Mouse (Mus musculus): ENCODE results near the gene Best1. TPM values are rescaled to one million over a fixed set of nuclear protein-coding genes. Genes with fewer than 3 reads are reported as not detected.

Best1 gene
- polyA plus RNA-seq, 1 experiment, result 0.09 TPM

- Histone ChIP-seq H3K79me2 (ENCODE audit: control insufficient read depth, insufficient read depth) (no peaks in the 10 kb centered on the region), H3K36me3 (ENCODE audit: control insufficient read depth, insufficient read depth) (no peaks in the 10 kb centered on the region), H3K79me3 (ENCODE audit: low read depth) (no peaks in the 10 kb centered on the region), H3ac (ENCODE audit: control insufficient read depth, insufficient read length, low read depth) (no peak overlapping the region), H3K4me3 (ENCODE audit: insufficient read depth, poor library complexity, severe bottlenecking) (no peak overlapping the region), H3K27me3 (ENCODE audit: control insufficient read depth, insufficient read depth, insufficient read length) (no peaks in the 10 kb centered on the region)
- TF ChIP-seq MYOD1 (IDR thresholded peaks at IDR 0.05; ENCODE audit: control insufficient read depth, insufficient read length, low read depth) (no peak), CEBPB (IDR thresholded peaks at IDR 0.05; ENCODE audit: low read depth) (peak; percentile 62), FOSL1 (IDR thresholded peaks at IDR 0.05; ENCODE audit: insufficient read depth, low read length, poor library complexity, severe bottlenecking) (peak; percentile 71)
These were observed 55.5 kb downstream of the Best1 start for GRCm38 (mm10) chr19:9945800-9946564.

DNA sequence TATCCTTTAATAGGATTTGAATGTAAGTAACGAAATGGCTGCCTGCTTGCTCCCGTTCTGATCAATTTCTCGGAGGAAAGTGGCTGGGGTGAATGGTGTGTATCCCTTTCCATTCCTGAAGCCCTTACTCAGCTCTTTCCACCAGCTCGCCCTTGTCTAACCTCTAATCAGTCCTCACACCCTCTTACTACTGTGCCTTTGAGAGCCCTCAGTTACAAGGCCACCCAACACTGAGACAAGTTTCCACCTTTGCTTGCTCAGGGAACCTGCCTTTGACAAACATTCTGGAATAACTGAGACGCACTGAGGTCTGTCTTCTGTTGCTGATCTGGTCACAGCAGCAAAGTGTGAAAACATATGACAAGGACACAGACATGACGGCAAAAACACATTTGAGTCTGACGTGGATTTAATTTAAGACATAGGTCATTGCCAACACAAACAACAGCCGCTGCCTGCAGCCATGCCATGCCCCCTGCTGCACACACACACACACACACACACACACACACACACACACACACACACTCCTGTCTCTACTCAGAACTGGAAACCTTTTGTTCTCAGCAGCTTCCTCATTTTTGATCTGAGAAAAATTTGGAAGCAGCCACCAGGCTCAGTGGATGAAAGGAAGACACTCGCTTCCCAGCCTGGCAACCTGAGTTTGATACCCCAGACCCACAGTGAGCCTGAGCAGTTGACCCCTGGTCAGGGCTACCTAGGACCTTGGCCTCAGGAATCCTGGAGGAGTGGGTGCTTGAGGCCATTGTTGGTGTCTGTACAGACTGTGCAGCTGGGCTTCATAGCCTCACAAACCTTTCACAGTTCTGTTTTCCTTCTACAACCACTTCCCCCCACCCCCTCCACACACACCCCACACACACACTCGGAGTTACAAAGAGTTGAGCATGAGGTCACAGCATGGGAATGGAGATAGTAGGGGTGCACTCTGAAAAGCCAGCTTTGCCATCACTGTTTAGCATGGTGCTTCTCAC lies 58.6 kb downstream of the Best1 start:
- TF ChIP-seq MAX (IDR thresholded peaks at IDR 0.05), result no peak
- no peak for TF ChIP-seq CEBPB (IDR thresholded peaks at IDR 0.05; ENCODE audit: low read depth)
- TF ChIP-seq CTCF (IDR thresholded peaks at IDR 0.05; ENCODE audit: control insufficient read depth, insufficient read depth, insufficient read length), result no peak
- TF ChIP-seq MYOD1 (IDR thresholded peaks at IDR 0.05; ENCODE audit: control insufficient read depth, insufficient read length, low read depth), result no peak
- no peak for TF ChIP-seq MYOG (IDR thresholded peaks at IDR 0.05; ENCODE audit: control insufficient read depth, extremely low read depth, insufficient read length)
- no peak for TF ChIP-seq FOSL1 (IDR thresholded peaks at IDR 0.05; ENCODE audit: insufficient read depth, low read length, poor library complexity, severe bottlenecking)
- TF ChIP-seq USF1 (IDR thresholded peaks at IDR 0.05; ENCODE audit: low read depth), result no peak
- Histone ChIP-seq H3K79me2 (ENCODE audit: control insufficient read depth, insufficient read depth) (no peaks in the 10 kb centered on the region), H3ac (ENCODE audit: control insufficient read depth, insufficient read length, low read depth) (no peak overlapping the region), H3K79me3 (ENCODE audit: low read depth) (no peaks in the 10 kb centered on the region), H3K36me3 (ENCODE audit: control insufficient read depth, insufficient read depth) (no peaks in the 10 kb centered on the region), H3K4me3 (ENCODE audit: insufficient read depth, poor library complexity, severe bottlenecking) (no peak overlapping the region), H3K27me3 (ENCODE audit: control insufficient read depth, insufficient read depth, insufficient read length) (no peaks in the 10 kb centered on the region)

DNA sequence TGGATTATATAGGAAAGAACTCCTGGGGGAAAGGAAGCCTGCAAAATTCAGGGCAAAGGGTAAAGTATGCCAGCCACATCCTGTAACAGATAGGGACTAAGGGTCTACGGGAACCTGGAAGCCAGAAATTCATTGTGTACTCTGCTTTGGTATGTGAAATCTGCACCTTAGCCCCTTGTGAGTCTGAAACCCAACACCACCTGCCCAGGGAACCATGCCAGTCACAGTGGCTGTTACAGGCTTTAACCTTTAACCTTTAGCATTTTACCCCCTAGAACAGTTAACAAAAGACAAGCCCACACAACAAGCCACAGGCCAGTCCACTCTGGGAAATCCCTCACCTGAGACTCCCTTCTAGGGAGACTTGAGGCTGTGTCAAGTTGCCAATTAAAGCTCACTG lies 59.6 kb downstream of the Best1 start:
- H3K4me3 ChIP-seq (ENCODE audit: insufficient read depth, poor library complexity, severe bottlenecking), result no peak overlapping the region
- no peaks in the 10 kb centered on the region for H3K79me2 ChIP-seq (ENCODE audit: control insufficient read depth, insufficient read depth)
- TF ChIP-seq CEBPB (IDR thresholded peaks at IDR 0.05; ENCODE audit: low read depth) (no peak), CTCF (IDR thresholded peaks at IDR 0.05; ENCODE audit: control insufficient read depth, insufficient read depth, insufficient read length) (no peak), USF1 (IDR thresholded peaks at IDR 0.05; ENCODE audit: low read depth) (no peak), MYOD1 (IDR thresholded peaks at IDR 0.05; ENCODE audit: control insufficient read depth, insufficient read length, low read depth) (no peak), FOSL1 (IDR thresholded peaks at IDR 0.05; ENCODE audit: insufficient read depth, low read length, poor library complexity, severe bottlenecking) (no peak), MAX (IDR thresholded peaks at IDR 0.05) (no peak)
- no peaks in the 10 kb centered on the region for H3K36me3 ChIP-seq (ENCODE audit: control insufficient read depth, insufficient read depth)
- H3K27me3 ChIP-seq (ENCODE audit: control insufficient read depth, insufficient read depth, insufficient read length), result no peaks in the 10 kb centered on the region
- no peaks in the 10 kb centered on the region for H3K79me3 ChIP-seq (ENCODE audit: low read depth)
- H3ac ChIP-seq (ENCODE audit: control insufficient read depth, insufficient read length, low read depth), result no peak overlapping the region

DNA sequence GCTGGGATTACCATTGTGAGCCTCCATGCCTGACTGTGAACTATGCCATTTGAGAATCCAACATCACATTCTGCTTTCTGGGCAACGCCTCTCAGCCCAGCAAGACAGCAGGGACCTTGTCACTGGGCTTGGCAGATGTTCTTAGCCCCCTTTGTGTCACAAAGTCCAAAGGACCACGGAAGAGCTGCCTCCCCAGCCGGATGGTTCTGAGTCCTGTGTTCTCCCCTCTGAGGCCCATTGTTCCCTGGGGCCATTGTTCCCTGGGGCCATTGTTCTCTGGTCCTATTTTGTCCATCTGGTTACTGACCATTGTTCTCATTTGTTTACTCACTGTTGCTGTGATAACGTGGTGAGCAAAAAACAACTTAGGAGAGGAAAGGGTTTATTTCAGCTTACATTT lies 60.5 kb downstream of the Best1 start:
- H3K27me3 ChIP-seq (ENCODE audit: control insufficient read depth, insufficient read depth, insufficient read length), result no peaks in the 10 kb centered on the region
- H3K36me3 ChIP-seq (ENCODE audit: control insufficient read depth, insufficient read depth), result no peaks in the 10 kb centered on the region
- TF ChIP-seq FOSL1 (IDR thresholded peaks at IDR 0.05; ENCODE audit: insufficient read depth, low read length, poor library complexity, severe bottlenecking), result no peak
- no peak for TF ChIP-seq MYOG (IDR thresholded peaks at IDR 0.05; ENCODE audit: control insufficient read depth, extremely low read depth, insufficient read length)
- no peak for TF ChIP-seq CEBPB (IDR thresholded peaks at IDR 0.05; ENCODE audit: low read depth)
- no peak for TF ChIP-seq MYOD1 (IDR thresholded peaks at IDR 0.05; ENCODE audit: control insufficient read depth, insufficient read length, low read depth)
- TF ChIP-seq MAX (IDR thresholded peaks at IDR 0.05), result no peak
- TF ChIP-seq CTCF (IDR thresholded peaks at IDR 0.05; ENCODE audit: control insufficient read depth, insufficient read depth, insufficient read length), result no peak
- no peaks in the 10 kb centered on the region for H3K79me3 ChIP-seq (ENCODE audit: low read depth)
- no peaks in the 10 kb centered on the region for H3K79me2 ChIP-seq (ENCODE audit: control insufficient read depth, insufficient read depth)
- no peak overlapping the region for H3ac ChIP-seq (ENCODE audit: control insufficient read depth, insufficient read length, low read depth)
- H3K4me3 ChIP-seq (ENCODE audit: insufficient read depth, poor library complexity, severe bottlenecking), result no peak overlapping the region

DNA sequence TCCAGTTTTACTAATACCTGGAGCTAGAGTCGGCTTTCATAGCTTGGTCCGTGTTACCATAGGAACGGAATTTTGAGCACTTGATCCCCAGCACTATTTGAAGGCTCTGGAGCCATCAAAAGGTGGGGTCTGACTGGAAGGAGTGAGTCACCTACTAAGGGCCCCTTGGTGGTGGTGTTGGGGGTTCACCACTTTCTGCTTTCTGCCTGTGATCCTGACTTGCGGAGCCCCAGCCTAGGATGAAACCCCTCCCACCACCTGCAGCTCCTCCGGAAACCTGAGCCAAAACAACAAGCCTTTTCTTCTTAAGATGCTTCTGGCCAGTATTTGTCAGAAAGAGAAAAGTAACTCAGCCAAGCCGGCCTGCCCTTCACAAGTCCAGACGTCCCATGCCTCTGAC lies 61.6 kb downstream of the Best1 start:
- H3K79me3 ChIP-seq (ENCODE audit: low read depth), result no peaks in the 10 kb centered on the region
- H3K36me3 ChIP-seq (ENCODE audit: control insufficient read depth, insufficient read depth), result no peaks in the 10 kb centered on the region
- no peak for TF ChIP-seq MAX (IDR thresholded peaks at IDR 0.05)
- TF ChIP-seq FOSL1 (IDR thresholded peaks at IDR 0.05; ENCODE audit: insufficient read depth, low read length, poor library complexity, severe bottlenecking), result no peak
- no peak for TF ChIP-seq MYOG (IDR thresholded peaks at IDR 0.05; ENCODE audit: control insufficient read depth, extremely low read depth, insufficient read length)
- TF ChIP-seq MYOD1 (IDR thresholded peaks at IDR 0.05; ENCODE audit: control insufficient read depth, insufficient read length, low read depth), result no peak
- TF ChIP-seq USF1 (IDR thresholded peaks at IDR 0.05; ENCODE audit: low read depth), result no peak
- no peak for TF ChIP-seq CEBPB (IDR thresholded peaks at IDR 0.05; ENCODE audit: low read depth)
- TF ChIP-seq CTCF (IDR thresholded peaks at IDR 0.05; ENCODE audit: control insufficient read depth, insufficient read depth, insufficient read length), result no peak
- no peaks in the 10 kb centered on the region for H3K27me3 ChIP-seq (ENCODE audit: control insufficient read depth, insufficient read depth, insufficient read length)
- no peak overlapping the region for H3ac ChIP-seq (ENCODE audit: control insufficient read depth, insufficient read length, low read depth)
- no peak overlapping the region for H3K4me3 ChIP-seq (ENCODE audit: insufficient read depth, poor library complexity, severe bottlenecking)
- H3K79me2 ChIP-seq (ENCODE audit: control insufficient read depth, insufficient read depth), result no peaks in the 10 kb centered on the region

All from C2C12 (cell line).